In genomic region chr8:10695181-10695580, GRCm38 (mm10) we compare ENCODE assay signal across 25 mouse cellular contexts.
DNase-seq lines count a peak whose midpoint lies in the region; ATAC-seq lines count a peak whose summit lies in the region.
"Had no signal": no experiment of that assay in that cellular context is flagged by ENCODE, and none has a peak within 500 bp of the region (broad histone marks: within the 10 kb centered on the region; RNA-seq: fewer than 3 reads in every experiment).

No protein-coding gene starts in this region.

- no peak overlapping the region for H3K4me2 ChIP-seq in kidney, embryonic 14.5 days (replicated peaks; ENCODE audit: low read depth, low read length)
- H3K4me2 ChIP-seq: embryonic facial prominence, embryonic 12.5 days; heart, embryonic 12.5 days; hindbrain, embryonic 15.5 days; limb, embryonic 15.5 days; lung, embryonic 14.5 days; neural tube, embryonic 13.5 days had no signal

- peaks cover 4% of the 10 kb centered on the region; the same call in 1 of the 2 replicates for H3K4me1 ChIP-seq in kidney, embryonic 14.5 days (ENCODE audit: control insufficient read depth, insufficient read depth, low read length)
- H3K4me1 ChIP-seq: hindbrain, embryonic 15.5 days; limb, embryonic 15.5 days had no signal

- H3K4me3 ChIP-seq in kidney, embryonic 14.5 days (ENCODE audit: low read length): no peak overlapping the region
- H3K4me3 ChIP-seq: embryonic facial prominence, embryonic 12.5 days; heart, embryonic 12.5 days; hindbrain, embryonic 15.5 days; limb, embryonic 10.5 days; limb, embryonic 15.5 days; neural tube, embryonic 13.5 days had no signal

- no peak for ATAC-seq in kidney, embryonic 14.5 days (ENCODE audit: low FRiP score, low TSS enrichment)
- ATAC-seq: forebrain, embryonic 14.5 days had no signal

- H3K27ac ChIP-seq in kidney, embryonic 14.5 days (ENCODE audit: low read depth, low read length): no peak overlapping the region
- H3K27ac ChIP-seq: embryonic facial prominence, embryonic 12.5 days; hindbrain, embryonic 15.5 days; limb, embryonic 10.5 days; limb, embryonic 15.5 days; liver, embryonic 14.5 days; neural tube, embryonic 13.5 days had no signal

- H3K27me3 ChIP-seq in kidney, embryonic 14.5 days (ENCODE audit: control insufficient read depth, insufficient read depth, low read length): no peaks in the 10 kb centered on the region
- H3K27me3 ChIP-seq: CH12.LX; embryonic facial prominence, embryonic 12.5 days; heart, embryonic 12.5 days; hindbrain, embryonic 15.5 days; limb, embryonic 15.5 days; neural tube, embryonic 13.5 days had no signal

- peak; percentile 4 for DNase-seq in kidney, adult 18-20 months
- no peak for DNase-seq in kidney, adult 11 months
- DNase-seq in kidney, postnatal 36 days: peak; percentile 15 to 71
- DNase-seq in retina, postnatal 1 day: peak; percentile 34
- DNase-seq in retina, embryonic 14.5 days (ENCODE audit: low spot score): no peak
- peak; percentile 45 for DNase-seq in brain, adult 2 months (ENCODE audit: low read depth, low spot score)
- DNase-seq in gastrocnemius, adult 18-20 months (ENCODE audit: low spot score): no peak
- DNase-seq: adrenal gland, postnatal 14 days; embryo, embryonic 11 days; gastrocnemius, postnatal 25 days; heart, adult 18-20 months; lung, embryonic 14.5 days; lung, postnatal 14 days; right cerebral cortex, postnatal 14 days; thymus, postnatal 14 days had no signal

- H3K36me3 ChIP-seq in kidney, embryonic 14.5 days (ENCODE audit: control insufficient read depth, insufficient read depth, low read length): no peaks in the 10 kb centered on the region
- H3K36me3 ChIP-seq: embryonic facial prominence, embryonic 12.5 days; heart, embryonic 12.5 days; hindbrain, embryonic 15.5 days; limb, embryonic 10.5 days; limb, embryonic 15.5 days; neural tube, embryonic 13.5 days had no signal

- H3K9ac ChIP-seq in kidney, embryonic 14.5 days (ENCODE audit: low read depth, low read length): no peak overlapping the region
- H3K9ac ChIP-seq: embryonic facial prominence, embryonic 12.5 days; heart, embryonic 12.5 days; hindbrain, embryonic 15.5 days; limb, embryonic 15.5 days; liver, embryonic 14.5 days; lung, embryonic 14.5 days; neural tube, embryonic 13.5 days had no signal

- WGBS in kidney, embryonic 14.5 days: 74% methylated on average over 6 of the region's 6 CpGs

- no peaks in the 10 kb centered on the region for H3K9me3 ChIP-seq in kidney, embryonic 14.5 days (ENCODE audit: control insufficient read depth, low read length)
- H3K9me3 ChIP-seq: embryonic facial prominence, embryonic 12.5 days; heart, embryonic 12.5 days; hindbrain, embryonic 15.5 days; limb, embryonic 10.5 days; limb, embryonic 15.5 days; neural tube, embryonic 13.5 days had no signal

Comparison
In these comparisons a context has a peak if more than half of its experiments do, and no peak if none do; other contexts are left out.
1. DNase-seq: peak in kidney, adult 18-20 months (single experiment), kidney, postnatal 36 days (2 of 2), retina, postnatal 1 day (single experiment) and brain, adult 2 months (single experiment); none in kidney, adult 11 months (single experiment), retina, embryonic 14.5 days (single experiment) and gastrocnemius, adult 18-20 months (single experiment).